Mouse (Mus musculus) gastrocnemius, adult 8-10 months (tissue): ENCODE measurements around the gene AC161166.1. TPM values are rescaled to one million over a fixed set of nuclear protein-coding genes. Genes with fewer than 3 reads are reported as not detected.

Experiments used
- DNase-seq, 2 experiments: peaks; one replicate each; pipeline ENCODE4 v3.0.0; 2022; ENCODE audit warnings: low spot score in 2 of 2
- total RNA-seq, 4 experiments: library from RNA; stranded (reverse); gene quantifications; 2 replicates each; pipeline ENCODE4 v1.2.4; 2022

Gene AC161166.1
- not detected for total RNA-seq

- DNase-seq = no peak
Measured at GRCm38 (mm10) chr7:24512355-24512754, at the start of gene AC161166.1. Gene AC161166.1, minus strand, starts transcription at chr7:24512455.

GRCm38 (mm10) chr7:24561450-24561849, 49.2 kb upstream of the AC161166.1 start:
- DNase-seq = no peak

GRCm38 (mm10) chr7:24555786-24556185, 43.5 kb upstream of the AC161166.1 start:
- DNase-seq = no peak

- no peak for DNase-seq
Measured at GRCm38 (mm10) chr7:24551985-24552759, 39.9 kb upstream of the AC161166.1 start.

- no peak for DNase-seq
Measured at GRCm38 (mm10) chr7:24547534-24548036, 35.3 kb upstream of the AC161166.1 start.

GRCm38 (mm10) chr7:24546634-24547389, 34.6 kb upstream of the AC161166.1 start:
- DNase-seq = peak; percentile 98 to 99

- no peak for DNase-seq
Measured at GRCm38 (mm10) chr7:24546068-24546614, 33.9 kb upstream of the AC161166.1 start, which contains the start of the genes Pinlyp and Xrcc1. Gene Pinlyp, minus strand, starts transcription at chr7:24546118. Gene Xrcc1, plus strand, starts transcription at chr7:24546289.

- no peak for DNase-seq
Measured at GRCm38 (mm10) chr7:24544506-24544905, 32.3 kb upstream of the AC161166.1 start.

- DNase-seq = no peak
Measured at GRCm38 (mm10) chr7:24539686-24540085, 27.4 kb upstream of the AC161166.1 start.

- no peak for DNase-seq
Measured at GRCm38 (mm10) chr7:24538701-24539100, 26.4 kb upstream of the AC161166.1 start.

- no peak for DNase-seq
Measured at GRCm38 (mm10) chr7:24538154-24538553, 25.9 kb upstream of the AC161166.1 start.

GRCm38 (mm10) chr7:24537591-24537990, 25.3 kb upstream of the AC161166.1 start:
- no peak for DNase-seq

GRCm38 (mm10) chr7:24537081-24537480, 24.8 kb upstream of the AC161166.1 start:
- no peak for DNase-seq

- DNase-seq = no peak
Measured at GRCm38 (mm10) chr7:24534301-24534700, 22.0 kb upstream of the AC161166.1 start.

- no peak for DNase-seq
Measured at GRCm38 (mm10) chr7:24533806-24534205, 21.6 kb upstream of the AC161166.1 start.

- no peak for DNase-seq
Measured at GRCm38 (mm10) chr7:24533031-24533571, 20.8 kb upstream of the AC161166.1 start.

- peak; percentile 25 to 49 for DNase-seq
Measured at GRCm38 (mm10) chr7:24531211-24531971, 19.1 kb upstream of the AC161166.1 start.

- DNase-seq = peak; percentile 98
Measured at GRCm38 (mm10) chr7:24530062-24530931, 18.0 kb upstream of the AC161166.1 start, which contains the start of gene Irgq. Gene Irgq, plus strand, starts transcription at chr7:24530689.

- DNase-seq = no peak
Measured at GRCm38 (mm10) chr7:24529580-24529979, 17.3 kb upstream of the AC161166.1 start.

- no peak for DNase-seq
Measured at GRCm38 (mm10) chr7:24528861-24529260, 16.6 kb upstream of the AC161166.1 start.
